ENCODE assay signal across 10 mouse cellular contexts in genomic region chr19:17333043-17333442, GRCm38 (mm10). TPM values are rescaled to one million over a fixed set of nuclear protein-coding genes. Genes with fewer than 3 reads are reported as not detected.
A peak's percentile ranks its signal among the peaks of the same experiment; 100 is the strongest.
DNase-seq lines count a peak whose midpoint lies in the region; ATAC-seq and TF ChIP-seq lines count a peak whose summit lies in the region.
"Had no signal": no experiment of that assay in that cellular context is flagged by ENCODE, and none has a peak within 500 bp of the region (broad histone marks: within the 10 kb centered on the region; RNA-seq: fewer than 3 reads in every experiment).

No protein-coding gene starts in this region.

- H3K27ac ChIP-seq in kidney, postnatal 0 days: no peak overlapping the region
- no peak overlapping the region for H3K27ac ChIP-seq in cerebellum, adult 2 months (ENCODE audit: insufficient read depth, low read length)
- H3K27ac ChIP-seq in forebrain, postnatal 0 days (ENCODE audit: low read depth, low read length): no peak overlapping the region
- no peak overlapping the region for H3K27ac ChIP-seq in intestine, embryonic 15.5 days
- no peak overlapping the region for H3K27ac ChIP-seq in midbrain, embryonic 11.5 days (ENCODE audit: low read depth, low read length)
- H3K27ac ChIP-seq: hindbrain, embryonic 10.5 days had no signal

- WGBS in kidney, postnatal 0 days: 62% methylated on average over 7 of the region's 7 CpGs
- 17% methylated on average over 7 of the region's 7 CpGs for WGBS in cerebellum, adult 2 months
- WGBS in forebrain, postnatal 0 days: 60% methylated on average over 7 of the region's 7 CpGs
- 43% methylated on average over 7 of the region's 7 CpGs for WGBS in intestine, embryonic 15.5 days
- 77% methylated on average over 7 of the region's 7 CpGs for WGBS in midbrain, embryonic 11.5 days

- no peaks in the 10 kb centered on the region for H3K9me3 ChIP-seq in kidney, postnatal 0 days (replicated peaks; ENCODE audit: low read length)
- no peaks in the 10 kb centered on the region for H3K9me3 ChIP-seq in forebrain, postnatal 0 days (ENCODE audit: low read length)
- H3K9me3 ChIP-seq in intestine, embryonic 15.5 days: no peaks in the 10 kb centered on the region
- no peaks in the 10 kb centered on the region for H3K9me3 ChIP-seq in midbrain, embryonic 11.5 days (ENCODE audit: control insufficient read depth, low read length)
- H3K9me3 ChIP-seq: hindbrain, embryonic 10.5 days had no signal

- H3K36me3 ChIP-seq in kidney, postnatal 0 days (ENCODE audit: insufficient read depth, low read length): no peaks in the 10 kb centered on the region
- no peaks in the 10 kb centered on the region for H3K36me3 ChIP-seq in forebrain, postnatal 0 days (ENCODE audit: insufficient read depth)
- H3K36me3 ChIP-seq in intestine, embryonic 15.5 days: no peaks in the 10 kb centered on the region
- no peaks in the 10 kb centered on the region for H3K36me3 ChIP-seq in midbrain, embryonic 11.5 days (ENCODE audit: control insufficient read depth, insufficient read depth, low read length)
- H3K36me3 ChIP-seq: hindbrain, embryonic 10.5 days had no signal

- no peak overlapping the region for H3K4me2 ChIP-seq in kidney, postnatal 0 days (ENCODE audit: low read length)
- H3K4me2 ChIP-seq in forebrain, postnatal 0 days (ENCODE audit: low read depth): no peak overlapping the region
- no peak overlapping the region for H3K4me2 ChIP-seq in intestine, embryonic 15.5 days (replicated peaks)
- H3K4me2 ChIP-seq in midbrain, embryonic 11.5 days: no peak overlapping the region

- TF ChIP-seq CTCF in kidney, postnatal 0 days (IDR thresholded peaks at IDR 0.05; ENCODE audit: low read depth): no peak
- TF ChIP-seq CTCF in cerebellum, adult 2 months (IDR thresholded peaks at IDR 0.05; ENCODE audit: borderline replicate concordance, insufficient read depth, low read depth, low read length): no peak
- no peak for TF ChIP-seq CTCF in forebrain, postnatal 0 days (IDR thresholded peaks at IDR 0.05; ENCODE audit: low read depth)

- no peak overlapping the region for H3K9ac ChIP-seq in kidney, postnatal 0 days (ENCODE audit: low read depth, low read length)
- no peak overlapping the region for H3K9ac ChIP-seq in forebrain, postnatal 0 days
- H3K9ac ChIP-seq in intestine, embryonic 15.5 days: no peak overlapping the region
- H3K9ac ChIP-seq in midbrain, embryonic 11.5 days (ENCODE audit: low read length): no peak overlapping the region

- H3K4me3 ChIP-seq in kidney, postnatal 0 days (replicated peaks; ENCODE audit: low read depth, low read length): no peak overlapping the region
- H3K4me3 ChIP-seq in cerebellum, adult 2 months (replicated peaks; ENCODE audit: insufficient read depth, low read depth, low read length): no peak overlapping the region
- H3K4me3 ChIP-seq in forebrain, postnatal 0 days (ENCODE audit: low read depth, low read length): no peak overlapping the region
- no peak overlapping the region for H3K4me3 ChIP-seq in intestine, embryonic 15.5 days (replicated peaks)
- H3K4me3 ChIP-seq in midbrain, embryonic 11.5 days (ENCODE audit: low read depth, low read length): no peak overlapping the region
- H3K4me3 ChIP-seq: hindbrain, embryonic 10.5 days had no signal

- H3K27me3 ChIP-seq in kidney, postnatal 0 days (ENCODE audit: insufficient read depth, low read length): no peaks in the 10 kb centered on the region
- H3K27me3 ChIP-seq in cerebellum, adult 2 months (ENCODE audit: control insufficient read depth, insufficient read depth, low read length): no peaks in the 10 kb centered on the region
- no peaks in the 10 kb centered on the region for H3K27me3 ChIP-seq in forebrain, postnatal 0 days (ENCODE audit: insufficient read depth, low read length)
- H3K27me3 ChIP-seq in intestine, embryonic 15.5 days (replicated peaks): no peaks in the 10 kb centered on the region
- no peaks in the 10 kb centered on the region for H3K27me3 ChIP-seq in midbrain, embryonic 11.5 days (ENCODE audit: control insufficient read depth, insufficient read depth, low read length)

- no peak for ATAC-seq in kidney, postnatal 0 days (replicated peaks; ENCODE audit: low FRiP score, low read depth)
- peak; percentile 92 for ATAC-seq in forebrain, postnatal 0 days
- peak; percentile 58; the same call in 1 of the 2 replicates for ATAC-seq in intestine, embryonic 15.5 days
- no peak for ATAC-seq in inflammation-experienced regulatory T-cells, adult 6 months
- ATAC-seq in midbrain, embryonic 11.5 days (ENCODE audit: low FRiP score): no peak

- no peak for TF ChIP-seq POLR2A in cerebellum, adult 2 months (IDR thresholded peaks at IDR 0.05; ENCODE audit: borderline replicate concordance, insufficient read depth, low read length)

- DNase-seq in kidney, postnatal 0 days (ENCODE audit: low spot score): peak; percentile 79
- no peak for DNase-seq in kidney, postnatal 25 days
- DNase-seq in cerebellum, adult 2 months: peak; percentile 35 to 72
- peak; percentile 25 for DNase-seq in forebrain, postnatal 0 days
- DNase-seq in right cerebral cortex, postnatal 10 days (ENCODE audit: low spot score in 2 of 2): no peak
- no peak for DNase-seq in midbrain, embryonic 11.5 days (ENCODE audit: low spot score, missing footprints)
- DNase-seq: thymus, postnatal 14 days had no signal

- 0 out of 2 replicates have a peak, but pooled peaks cover 3% of the 10 kb centered on the region for H3K4me1 ChIP-seq in kidney, postnatal 0 days (replicated peaks; ENCODE audit: insufficient read depth, low read length)
- H3K4me1 ChIP-seq in cerebellum, adult 2 months (ENCODE audit: control insufficient read depth, insufficient read depth, low read length): no peaks in the 10 kb centered on the region; the same call in 1 of the 2 replicates
- H3K4me1 ChIP-seq in forebrain, postnatal 0 days (ENCODE audit: insufficient read depth): no peaks in the 10 kb centered on the region
- peaks cover 8% of the 10 kb centered on the region for H3K4me1 ChIP-seq in intestine, embryonic 15.5 days (replicated peaks)
- H3K4me1 ChIP-seq in midbrain, embryonic 11.5 days (ENCODE audit: control insufficient read depth, insufficient read depth, low read length): no peaks in the 10 kb centered on the region

RNA-seq across cellular contexts. Expression of gene Gcnt1, which starts 39.6 kb away (rescaled TPM):
- 62.8 and 69.8 TPM in 2 replicates for polyA plus RNA-seq in kidney, postnatal 0 days (2015; fragmentation: Nextera tagmentation; extraction: Ambion mirVana)
- 3.9 and 4.1 TPM in 2 replicates for polyA plus RNA-seq in cerebellum, adult 2 months (2012; rRNA removed)
- 2.6 and 2.7 TPM in 2 replicates for total RNA-seq in forebrain, postnatal 0 days (2014; rRNA removed)
- polyA plus RNA-seq in forebrain, postnatal 0 days (2015; fragmentation: Nextera tagmentation; extraction: Ambion mirVana): 0.83 and 0.84 TPM in 2 replicates
- 4.3 and 5.1 TPM in 2 replicates for polyA plus RNA-seq in intestine, embryonic 15.5 days (2015; fragmentation: Nextera tagmentation; extraction: Ambion mirVana)
- 1 to 10 TPM; 6.9 to 9.2 (median 7.5) TPM for polyA plus RNA-seq in inflammation-experienced regulatory T-cells, adult 6 months (2017; shearing (Covaris generic))
- 4.2 and 5.3 TPM in 2 replicates for polyA plus RNA-seq in midbrain, embryonic 11.5 days (2014; fragmentation: Nextera tagmentation; extraction: Ambion mirVana)

Comparison
In these comparisons a context has a peak if more than half of its experiments do, and no peak if none do; other contexts are left out.
1. DNase-seq: peak in kidney, postnatal 0 days (single experiment), cerebellum, adult 2 months (2 of 2) and forebrain, postnatal 0 days (single experiment); none in kidney, postnatal 25 days (0 of 2), right cerebral cortex, postnatal 10 days (0 of 2) and midbrain, embryonic 11.5 days (single experiment).
2. ATAC-seq: peak in forebrain, postnatal 0 days (single experiment) and intestine, embryonic 15.5 days (single experiment); none in kidney, postnatal 0 days (single experiment), inflammation-experienced regulatory T-cells, adult 6 months (single experiment) and midbrain, embryonic 11.5 days (single experiment).